Mouse (Mus musculus): ENCODE measurements around the gene Adi1.

DNA sequence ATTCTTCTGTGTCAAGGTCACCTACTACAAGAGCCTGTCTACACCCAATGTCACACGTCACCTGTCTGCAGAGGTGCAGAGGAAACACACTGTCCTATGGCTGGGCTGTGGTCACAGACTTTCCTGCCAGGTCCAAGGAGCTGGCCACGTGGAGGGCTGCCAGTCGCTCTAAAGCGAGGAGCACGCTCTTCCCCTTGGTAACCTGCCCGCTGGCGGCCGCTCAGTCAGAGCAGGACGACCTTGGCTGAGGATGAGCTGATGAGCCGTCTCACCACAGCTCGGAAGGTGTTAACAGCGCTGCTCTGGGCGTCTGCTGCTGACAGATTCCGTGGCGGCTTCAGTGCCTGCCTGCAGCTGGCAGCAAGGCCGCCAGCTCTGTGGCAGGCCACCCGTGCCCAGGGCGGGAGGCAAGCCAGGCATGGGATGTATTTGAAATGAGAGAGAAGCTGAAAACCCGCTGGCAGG is 25.6 kb downstream of the Adi1 start:
- no peak for TF ChIP-seq GATA1 (IDR thresholded peaks at IDR 0.05; ENCODE audit: borderline replicate concordance, low read length)
- TF ChIP-seq CTCF (IDR thresholded peaks at IDR 0.05; ENCODE audit: low read depth, low read length) = no peak
